In genomic region chr2:67089418-67089817, GRCm38 (mm10) we compare ENCODE assay signal across 7 mouse cellular contexts.
DNase-seq lines count a peak whose midpoint lies in the region.
"Not testable (repeated sequence)": the region's sequence is repeated elsewhere in the genome, so short reads cannot be mapped to it uniquely, and the experiment has no call there.

No protein-coding gene starts in this region.

- intact Hi-C loops in heart, postnatal 25 days (cut with DNase I), result not testable (repeated sequence)

- peak; percentile 0 for DNase-seq in cerebellum, adult 11 months
- DNase-seq in frontal cortex, postnatal 10 days (ENCODE audit: low spot score in 2 of 2), result peak; percentile 2 to 7
- DNase-seq in heart, postnatal 25 days (ENCODE audit: low spot score), result peak; percentile 1
- DNase-seq in kidney, adult 9 months, result peak; percentile 4
- DNase-seq in left cerebral cortex, adult 8-10 months (ENCODE audit: low spot score in 2 of 2), result peak; percentile 1 to 3
- peak; percentile 16 to 17 for DNase-seq in right cerebral cortex, postnatal 10 days (ENCODE audit: low spot score in 2 of 2)
- DNase-seq in thymus, postnatal 25 days, result peak; percentile 1

Comparison
In these comparisons a context has a peak if more than half of its experiments do, and no peak if none do; other contexts are left out.
1. Peak in every context shown above with its lines: DNase-seq.